Mouse (Mus musculus) 3T3-L1 (cell line): ENCODE results near the gene Cramp1l.

Source experiments
- DNase-seq: peaks from one replicate; pipeline ENCODE4 v3.0.0-alpha.2; 2015; ENCODE audit warnings: low read depth, low spot score

The Cramp1l gene

GRCm38 (mm10) chr17:25015655-25016291, at the start of gene Cramp1l, which contains the start of gene Ift140:
Gene Cramp1l (minus strand): TSS chr17:25015788.
Gene Ift140 (plus strand): TSS chr17:25016085.
- DNase-seq, result peak; percentile 99

- no peak for DNase-seq
Observed at GRCm38 (mm10) chr17:25065189-25065588, 49.6 kb upstream of the Cramp1l start.

- DNase-seq, result no peak
Observed at GRCm38 (mm10) chr17:25064351-25064750, 48.8 kb upstream of the Cramp1l start.

GRCm38 (mm10) chr17:25063872-25064271, 48.3 kb upstream of the Cramp1l start:
- DNase-seq, result no peak

DNA sequence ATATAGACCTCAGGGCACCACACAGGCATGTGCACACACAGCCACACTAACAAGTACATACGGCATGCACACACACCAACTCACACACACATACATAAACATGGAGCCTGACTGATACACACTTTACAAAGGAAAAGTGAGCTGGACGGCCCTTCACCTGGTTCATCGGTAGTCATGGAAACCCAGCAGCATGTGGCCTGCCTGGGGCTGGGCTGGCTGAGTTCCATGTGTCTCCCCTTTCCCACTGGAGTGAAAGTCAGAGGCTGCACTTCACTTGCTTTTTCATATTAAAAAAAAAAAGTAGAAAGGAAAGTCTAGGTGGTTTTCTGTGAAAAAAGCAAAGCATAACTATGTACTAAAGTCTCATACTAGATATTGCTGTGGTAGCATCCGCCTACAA, 47.7 kb upstream of the Cramp1l start:
- no peak for DNase-seq

DNA sequence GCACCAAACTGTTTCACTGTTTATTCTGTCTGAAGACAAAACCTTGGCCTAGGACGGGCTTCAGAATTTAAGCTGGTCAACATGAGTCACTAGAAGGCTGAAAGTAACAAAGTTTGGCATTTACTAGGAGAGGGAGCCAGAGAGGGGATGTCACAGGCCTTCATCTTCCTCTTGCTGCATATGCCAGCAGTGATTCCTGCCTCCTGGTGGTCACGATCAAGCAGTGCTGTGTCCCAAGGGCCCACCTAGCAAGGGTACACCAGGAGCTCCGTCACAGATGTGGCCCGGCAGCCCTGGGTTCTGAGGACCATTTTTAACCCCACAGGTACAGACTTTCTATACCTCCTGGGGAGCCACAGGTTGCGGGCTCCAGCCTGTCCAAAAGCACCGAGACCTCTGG, 41.5 kb upstream of the Cramp1l start:
- no peak for DNase-seq

- DNase-seq, result no peak
Observed at GRCm38 (mm10) chr17:25053274-25053673, 37.7 kb upstream of the Cramp1l start.

DNA sequence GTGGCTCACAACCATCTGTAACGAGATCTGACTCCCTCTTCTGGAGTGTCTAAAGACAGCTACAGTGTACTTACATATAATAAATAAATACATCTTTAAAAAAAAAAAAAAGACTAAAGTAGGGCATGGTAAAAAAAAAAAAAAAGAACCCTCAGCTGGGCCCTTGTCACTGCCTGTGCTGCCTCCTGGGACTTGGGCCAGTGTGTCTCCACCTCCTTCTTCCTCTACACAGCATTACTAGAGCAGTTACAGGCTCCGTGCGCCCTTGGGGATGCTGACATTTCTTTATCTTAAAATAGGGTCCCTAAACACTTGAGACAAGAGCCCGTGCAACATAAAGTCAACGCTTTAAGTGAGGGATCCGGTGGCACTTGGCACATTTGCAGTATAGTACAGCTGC, 31.6 kb upstream of the Cramp1l start:
- DNase-seq, result no peak

- DNase-seq, result no peak
Observed at GRCm38 (mm10) chr17:25045281-25045680, 29.7 kb upstream of the Cramp1l start.

DNA sequence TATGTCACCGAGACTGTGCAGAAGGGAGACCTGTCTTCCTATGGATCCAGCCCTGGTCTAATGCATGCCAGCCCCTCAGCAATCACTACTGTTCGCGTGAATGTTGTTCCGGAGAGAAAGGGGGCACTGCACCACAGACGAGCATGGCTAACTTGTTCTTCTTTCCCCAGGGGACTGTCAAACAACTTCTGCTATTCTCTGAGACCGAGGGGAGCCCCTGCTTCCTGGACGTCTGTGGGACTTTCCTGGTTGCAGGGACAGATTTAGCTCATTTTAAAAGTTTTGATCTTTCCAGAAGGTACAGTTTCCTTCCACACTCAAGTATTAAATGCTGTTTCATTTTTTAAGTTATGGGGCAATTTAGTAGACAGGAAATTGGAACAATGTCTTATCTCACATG, 29.3 kb upstream of the Cramp1l start:
- no peak for DNase-seq

DNA sequence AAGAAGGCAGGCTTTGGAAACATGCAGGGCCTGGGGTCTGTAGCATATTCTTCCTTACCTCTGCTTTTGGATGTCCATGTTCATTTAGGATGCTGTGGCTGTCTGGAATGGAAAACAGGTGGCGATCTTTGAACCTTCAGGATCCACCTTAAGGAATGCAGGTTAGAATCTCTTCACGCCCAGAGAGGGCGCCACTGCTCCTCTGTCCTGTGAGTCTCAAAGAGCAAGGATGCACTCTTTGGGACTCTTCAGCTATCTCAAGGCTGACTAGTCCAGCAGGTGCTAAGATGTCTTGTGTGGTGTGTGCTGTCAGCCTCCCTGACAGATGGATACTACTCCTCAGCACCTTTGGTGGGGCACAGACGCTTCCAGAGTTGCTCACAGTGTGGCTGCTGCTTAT, 20.6 kb upstream of the Cramp1l start:
- DNase-seq, result peak; percentile 38

- peak; percentile 89 for DNase-seq
Observed at GRCm38 (mm10) chr17:25016292-25017132, 924 bp upstream of the Cramp1l start.

DNA sequence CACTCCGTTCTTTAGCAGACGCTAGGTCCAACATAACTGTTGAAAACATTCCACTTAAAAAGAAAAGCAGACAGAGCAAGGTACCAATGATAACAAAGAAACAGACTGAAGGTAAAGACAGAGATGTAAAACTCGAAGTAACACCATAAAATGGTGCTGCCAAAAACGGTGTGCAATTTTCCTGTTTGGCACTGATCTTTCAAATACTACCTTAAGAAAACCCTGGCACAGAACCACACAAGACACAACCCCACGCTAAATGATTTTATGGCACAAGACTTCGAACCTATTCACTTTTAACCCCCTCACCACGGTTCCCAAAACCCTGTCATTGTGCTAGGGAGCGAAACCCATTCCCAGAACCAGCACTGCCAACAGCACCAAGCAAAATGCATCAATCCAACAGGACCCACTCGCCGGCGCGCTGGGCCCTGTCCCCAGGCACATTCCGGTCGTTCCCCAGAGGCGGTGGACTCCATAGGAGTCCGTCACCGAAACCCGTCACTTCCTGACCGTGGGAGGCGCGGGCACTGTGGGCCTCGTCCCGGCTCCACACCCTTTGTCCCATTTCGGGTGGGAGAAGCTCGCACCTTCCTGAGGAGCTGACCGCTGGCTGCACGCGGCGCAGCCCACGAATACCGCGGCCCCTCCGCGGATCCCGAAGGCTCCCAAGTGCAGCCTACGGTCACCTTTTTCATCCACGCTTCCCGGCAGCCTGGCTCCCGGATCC, 582 bp downstream of the Cramp1l start:
- peak; percentile 65 for DNase-seq

GRCm38 (mm10) chr17:25013606-25014501, 1.7 kb downstream of the Cramp1l start:
- DNase-seq, result peak; percentile 44

- no peak for DNase-seq
Observed at GRCm38 (mm10) chr17:25007480-25007879, 8.1 kb downstream of the Cramp1l start.

GRCm38 (mm10) chr17:25005102-25005501, 10.5 kb downstream of the Cramp1l start:
- DNase-seq, result no peak

GRCm38 (mm10) chr17:24994721-24995120, 20.9 kb downstream of the Cramp1l start:
- DNase-seq, result no peak

DNA sequence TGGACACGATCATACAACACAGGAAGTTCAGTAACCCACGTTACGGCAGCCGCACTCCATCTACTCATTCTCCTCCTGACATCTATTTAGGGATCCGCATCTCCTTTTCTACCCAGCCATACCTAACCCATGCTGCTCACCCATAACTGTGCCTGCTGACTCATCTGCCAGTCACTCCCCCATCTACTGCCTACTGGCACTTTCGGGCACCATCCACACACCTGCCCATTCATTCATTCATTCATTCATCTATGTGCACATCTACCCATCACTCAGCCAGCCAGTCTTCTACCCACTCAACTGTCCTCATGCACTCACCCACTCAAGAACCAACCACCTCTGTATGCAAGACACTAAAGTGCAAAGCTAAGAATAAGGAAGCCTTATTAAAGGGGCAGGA, 28.4 kb downstream of the Cramp1l start:
- no peak for DNase-seq

DNA sequence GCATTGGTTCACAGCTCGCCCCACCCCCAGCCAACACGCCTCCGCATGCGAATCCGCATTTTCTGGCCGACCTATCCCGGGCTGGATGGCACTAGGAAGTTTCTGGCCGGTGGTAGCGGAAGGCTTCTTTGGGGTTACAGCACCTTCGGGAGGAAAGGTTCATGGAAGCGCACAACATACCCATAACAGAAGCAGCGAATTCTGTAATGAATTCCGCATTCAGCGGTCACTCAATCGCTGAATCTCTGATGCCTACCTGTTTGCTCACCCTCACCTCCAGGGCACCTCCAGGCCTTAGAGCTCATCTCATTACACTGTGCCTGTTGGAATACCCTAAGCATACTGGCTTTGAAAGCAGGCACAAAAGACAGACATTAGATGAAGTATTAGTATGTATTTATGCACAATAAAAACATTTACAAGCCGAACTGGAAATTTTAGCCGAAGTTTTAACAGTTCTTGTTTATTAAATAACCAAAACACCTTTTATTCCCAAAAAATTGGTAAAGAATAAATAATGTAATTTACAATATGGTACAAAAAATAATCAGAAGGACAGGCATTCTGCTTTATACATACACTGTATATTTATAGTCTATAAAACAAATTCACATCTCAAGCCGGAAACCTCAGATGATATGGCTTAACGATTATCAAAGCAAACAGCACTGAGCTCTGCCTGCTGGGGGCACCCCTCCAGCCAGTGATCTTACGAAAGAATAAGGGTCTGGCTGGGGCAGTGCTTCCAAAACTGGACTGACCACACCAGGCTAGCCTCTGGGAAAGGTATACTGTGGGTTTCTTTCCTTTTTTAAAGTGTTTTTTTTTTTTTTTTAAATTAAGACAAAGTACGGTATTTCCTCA, 54.5 kb downstream of the Cramp1l start:
- DNase-seq, result no peak

GRCm38 (mm10) chr17:24960135-24960851, 55.3 kb downstream of the Cramp1l start, which contains the start of gene Jpt2:
Gene Jpt2 (minus strand): TSS chr17:24960689.
- peak; percentile 99 for DNase-seq
